Mouse (Mus musculus) embryonic facial prominence, embryonic 10.5 days (tissue): ENCODE measurements at regions not wholly inside any gene's neighbourhood (a gene's known extent, or its start where the extent isn't known, plus 50 kb on each side); places are given as distances from the start of the nearest gene placed in this dataset.
"Not testable (repeated sequence)": the region's sequence is repeated elsewhere in the genome, so short reads cannot be mapped to it uniquely, and the experiment has no call there.

ENCODE experiments used
- DNase-seq: peaks from one replicate; pipeline ENCODE4 v3.0.0-alpha.2; 2017; ENCODE audit warnings: low spot score
- H3K27ac ChIP-seq: fragments of 300-500 bp; sonication (generic); replicated peaks from 2 replicates; pipeline ENCODE4 v1.5.1; 2016; ENCODE audit warnings: mild to moderate bottlenecking
- H3K27me3 ChIP-seq: fragments of 300-500 bp; sonication (generic); replicated peaks from 2 replicates; pipeline ENCODE4 v1.6.1; 2016; ENCODE audit warnings: low read depth, mild to moderate bottlenecking; ENCODE audit not compliant: poor library complexity, severe bottlenecking
- H3K36me3 ChIP-seq: fragments of 300-500 bp; sonication (generic); replicated peaks from 2 replicates; pipeline ENCODE4 v1.6.1; 2016; ENCODE audit warnings: mild to moderate bottlenecking, moderate library complexity
- H3K4me1 ChIP-seq: fragments of 300-500 bp; sonication (generic); 2 replicates; pipeline ENCODE4 v1.6.1; 2016
- H3K4me3 ChIP-seq: fragments of 300-500 bp; sonication (generic); 2 replicates; pipeline ENCODE4 v1.5.1; 2016; ENCODE audit warnings: mild to moderate bottlenecking, moderate library complexity
- H3K9me3 ChIP-seq: fragments of 300-500 bp; sonication (generic); 2 replicates; pipeline ENCODE4 v1.6.1; 2016; ENCODE audit warnings: mild to moderate bottlenecking
- WGBS: fragments of 180-500 bp; shearing (Covaris S2); methylation state at CpG from one replicate; pipeline ENCODE4 v1.1.7; 2016; 5-methylcytosine and 5-hydroxymethylcytosine counted together

GRCm38 (mm10) chr2:108785161-108785957 lies 495.2 kb upstream of the Kif18a start:
- no peak overlapping the region for H3K27ac ChIP-seq
- no peak overlapping the region for H3K4me3 ChIP-seq
- 87% methylated on average over 19 of the region's 19 CpGs for WGBS
- no peaks in the 10 kb centered on the region for H3K4me1 ChIP-seq
- H3K27me3 ChIP-seq = no peaks in the 10 kb centered on the region
- DNase-seq = no peak
- no peaks in the 10 kb centered on the region for H3K9me3 ChIP-seq
- no peaks in the 10 kb centered on the region for H3K36me3 ChIP-seq

GRCm38 (mm10) chr2:108789166-108789565 lies 491.4 kb upstream of the Kif18a start:
- Histone ChIP-seq H3K9me3 (no peaks in the 10 kb centered on the region), H3K4me3 (no peak overlapping the region), H3K4me1 (no peaks in the 10 kb centered on the region), H3K27ac (no peak overlapping the region), H3K36me3 (no peaks in the 10 kb centered on the region), H3K27me3 (no peaks in the 10 kb centered on the region)
- WGBS = 91% methylated on average over 7 of the region's 7 CpGs
- no peak for DNase-seq

- no peaks in the 10 kb centered on the region for H3K4me1 ChIP-seq
- H3K9me3 ChIP-seq = no peaks in the 10 kb centered on the region
- no peaks in the 10 kb centered on the region for H3K36me3 ChIP-seq
- no peak for DNase-seq
- WGBS = 51% methylated on average over 2 of the region's 2 CpGs
- H3K4me3 ChIP-seq = no peak overlapping the region
- H3K27me3 ChIP-seq = no peaks in the 10 kb centered on the region
- H3K27ac ChIP-seq = no peak overlapping the region
Observed at GRCm38 (mm10) chr2:108795145-108795544, 485.4 kb upstream of the Kif18a start.

GRCm38 (mm10) chr2:108796816-108797581 lies 483.5 kb upstream of the Kif18a start:
- H3K27me3 ChIP-seq = no peaks in the 10 kb centered on the region
- 91% methylated on average over 2 of the region's 2 CpGs for WGBS
- no peak overlapping the region for H3K27ac ChIP-seq
- no peaks in the 10 kb centered on the region for H3K36me3 ChIP-seq
- no peak for DNase-seq
- H3K4me1 ChIP-seq = no peaks in the 10 kb centered on the region
- H3K9me3 ChIP-seq = no peaks in the 10 kb centered on the region
- H3K4me3 ChIP-seq = no peak overlapping the region

GRCm38 (mm10) chr2:108812367-108812766 lies 468.2 kb upstream of the Kif18a start:
- Histone ChIP-seq H3K9me3 (no peaks in the 10 kb centered on the region), H3K27ac (no peak overlapping the region), H3K4me1 (no peaks in the 10 kb centered on the region), H3K36me3 (no peaks in the 10 kb centered on the region), H3K4me3 (no peak overlapping the region), H3K27me3 (no peaks in the 10 kb centered on the region)
- DNase-seq = no peak

- DNase-seq = no peak
- H3K4me1 ChIP-seq = no peaks in the 10 kb centered on the region
- H3K9me3 ChIP-seq = no peaks in the 10 kb centered on the region
- 80% methylated on average over 6 of the region's 6 CpGs for WGBS
- no peak overlapping the region for H3K27ac ChIP-seq
- H3K4me3 ChIP-seq = no peak overlapping the region
- no peaks in the 10 kb centered on the region for H3K27me3 ChIP-seq
- no peaks in the 10 kb centered on the region for H3K36me3 ChIP-seq
Observed at GRCm38 (mm10) chr2:108813040-108813566, 467.4 kb upstream of the Kif18a start.

GRCm38 (mm10) chr2:108816579-108816978 lies 464.0 kb upstream of the Kif18a start:
- Histone ChIP-seq H3K9me3 (no peaks in the 10 kb centered on the region), H3K36me3 (no peaks in the 10 kb centered on the region), H3K4me1 (no peaks in the 10 kb centered on the region), H3K27me3 (no peaks in the 10 kb centered on the region), H3K4me3 (no peak overlapping the region), H3K27ac (no peak overlapping the region)
- DNase-seq = no peak

GRCm38 (mm10) chr2:108824025-108824424 lies 456.5 kb upstream of the Kif18a start:
- Histone ChIP-seq H3K9me3 (no peaks in the 10 kb centered on the region), H3K4me3 (no peak overlapping the region), H3K27me3 (no peaks in the 10 kb centered on the region), H3K27ac (no peak overlapping the region), H3K36me3 (no peaks in the 10 kb centered on the region), H3K4me1 (peaks cover 17% of the 10 kb centered on the region)
- DNase-seq = no peak

- no peak for DNase-seq
- Histone ChIP-seq H3K4me3 (no peak overlapping the region), H3K9me3 (no peaks in the 10 kb centered on the region), H3K27ac (no peak overlapping the region), H3K36me3 (no peaks in the 10 kb centered on the region), H3K4me1 (peaks cover 17% of the 10 kb centered on the region), H3K27me3 (no peaks in the 10 kb centered on the region)
- WGBS = 79% methylated on average over 5 of the region's 5 CpGs
Observed at GRCm38 (mm10) chr2:108825981-108826380, 454.6 kb upstream of the Kif18a start.

GRCm38 (mm10) chr2:108827106-108827838 lies 453.3 kb upstream of the Kif18a start:
- Histone ChIP-seq H3K27ac (peak overlapping the region; percentile 75), H3K27me3 (no peaks in the 10 kb centered on the region), H3K9me3 (no peaks in the 10 kb centered on the region), H3K4me1 (peaks cover 17% of the 10 kb centered on the region), H3K4me3 (peak overlapping the region; percentile 42), H3K36me3 (no peaks in the 10 kb centered on the region)
- WGBS = 8% methylated on average over 12 of the region's 12 CpGs
- DNase-seq = peak; percentile 60

- no peak for DNase-seq
- Histone ChIP-seq H3K9me3 (no peaks in the 10 kb centered on the region), H3K27ac (peak overlapping the region; percentile 75), H3K4me3 (no peak overlapping the region), H3K27me3 (no peaks in the 10 kb centered on the region), H3K4me1 (peaks cover 17% of the 10 kb centered on the region), H3K36me3 (no peaks in the 10 kb centered on the region)
- WGBS = 37% methylated on average over 3 of the region's 3 CpGs
Observed at GRCm38 (mm10) chr2:108827974-108828700, 452.4 kb upstream of the Kif18a start.

GRCm38 (mm10) chr2:108843855-108844254 lies 436.7 kb upstream of the Kif18a start:
- H3K4me3 ChIP-seq, H3K36me3 ChIP-seq, H3K27me3 ChIP-seq, H3K4me1 ChIP-seq, H3K9me3 ChIP-seq, H3K27ac ChIP-seq, DNase-seq: not testable (repeated sequence)
- WGBS = 64% methylated on average over 2 of the region's 2 CpGs
